Mouse (Mus musculus) lung, postnatal 10 days (tissue): ENCODE data around the gene Pard3.
A peak's percentile ranks its signal among the peaks of the same experiment; 100 is the strongest.

ENCODE experiments used
- DNase-seq: peaks from one replicate; pipeline ENCODE4 v3.0.0; 2021

The Pard3 gene

DNA sequence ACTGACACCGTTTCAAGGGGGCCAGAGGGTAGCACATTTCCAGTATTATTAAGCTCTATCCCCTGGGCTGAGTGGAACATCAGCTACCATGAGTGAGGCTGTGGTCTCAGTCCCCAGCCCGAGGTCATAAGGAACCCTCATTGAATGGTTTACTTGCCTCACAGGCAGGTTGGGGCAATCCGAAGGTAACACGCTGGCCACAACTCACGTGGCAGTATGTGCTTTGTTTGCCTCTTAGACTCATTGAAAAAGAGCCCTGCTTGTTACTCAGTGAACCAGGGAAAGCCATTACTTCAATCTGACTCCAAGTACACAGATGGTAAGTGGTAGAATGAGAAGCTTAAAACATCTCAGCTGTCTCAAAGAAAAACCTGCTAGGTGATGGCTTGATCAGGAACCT lies 236.8 kb downstream of the Pard3 start:
- no peak for DNase-seq

DNA sequence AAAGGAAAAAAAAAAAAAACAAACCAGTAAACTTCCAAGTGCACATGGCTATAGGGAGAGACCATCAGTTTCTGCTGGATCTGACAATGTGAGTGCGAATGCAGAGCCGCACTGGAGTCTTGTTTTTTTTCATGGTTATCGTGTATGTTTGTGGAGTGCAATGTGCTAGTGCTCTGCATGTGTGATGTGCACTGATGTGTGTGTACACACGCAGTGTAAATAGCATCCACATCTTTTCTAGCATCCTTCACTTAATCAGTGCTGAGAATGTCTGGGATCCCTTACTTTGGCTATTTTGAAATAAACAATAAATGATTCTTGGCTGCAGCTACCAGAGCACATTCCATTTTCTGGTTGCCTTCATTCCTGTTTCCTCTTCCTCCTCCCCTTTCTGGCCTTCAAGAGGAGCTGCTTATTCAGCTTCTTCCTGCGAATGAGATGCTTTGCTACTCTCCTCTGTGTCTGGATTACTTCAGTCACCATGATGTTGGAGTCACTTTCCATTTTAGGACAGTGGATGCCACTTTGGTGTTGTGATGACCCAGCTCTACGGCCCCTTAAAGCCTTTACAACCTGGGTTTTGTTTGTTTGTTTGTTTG lies 239.3 kb downstream of the Pard3 start:
- DNase-seq = peak; percentile 27

DNA sequence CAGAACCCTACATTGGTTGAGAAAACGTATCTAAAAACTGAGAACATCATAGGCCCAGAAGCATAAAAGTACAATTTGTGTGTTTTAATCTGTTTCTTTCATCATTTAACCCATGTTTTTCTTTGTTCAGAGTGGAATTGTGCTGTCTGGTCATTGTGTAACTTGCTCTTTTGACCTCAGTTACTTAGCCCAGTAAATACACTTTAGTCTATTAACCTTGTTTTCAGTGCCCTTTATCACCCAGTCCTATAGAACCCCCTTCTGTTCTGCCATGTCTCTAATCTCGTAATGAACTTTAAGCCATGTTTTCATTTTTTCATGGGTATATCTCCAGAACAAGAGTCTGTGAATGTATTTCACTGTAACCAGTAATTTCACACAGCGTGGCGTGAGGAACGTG lies 243.3 kb downstream of the Pard3 start:
- no peak for DNase-seq

GRCm38 (mm10) chr8:127309363-127309762 lies 245.7 kb downstream of the Pard3 start:
- DNase-seq = no peak

- no peak for DNase-seq
Observed at GRCm38 (mm10) chr8:127315811-127316210, 252.1 kb downstream of the Pard3 start.

- DNase-seq = no peak
Observed at GRCm38 (mm10) chr8:127317914-127318313, 254.2 kb downstream of the Pard3 start.

DNA sequence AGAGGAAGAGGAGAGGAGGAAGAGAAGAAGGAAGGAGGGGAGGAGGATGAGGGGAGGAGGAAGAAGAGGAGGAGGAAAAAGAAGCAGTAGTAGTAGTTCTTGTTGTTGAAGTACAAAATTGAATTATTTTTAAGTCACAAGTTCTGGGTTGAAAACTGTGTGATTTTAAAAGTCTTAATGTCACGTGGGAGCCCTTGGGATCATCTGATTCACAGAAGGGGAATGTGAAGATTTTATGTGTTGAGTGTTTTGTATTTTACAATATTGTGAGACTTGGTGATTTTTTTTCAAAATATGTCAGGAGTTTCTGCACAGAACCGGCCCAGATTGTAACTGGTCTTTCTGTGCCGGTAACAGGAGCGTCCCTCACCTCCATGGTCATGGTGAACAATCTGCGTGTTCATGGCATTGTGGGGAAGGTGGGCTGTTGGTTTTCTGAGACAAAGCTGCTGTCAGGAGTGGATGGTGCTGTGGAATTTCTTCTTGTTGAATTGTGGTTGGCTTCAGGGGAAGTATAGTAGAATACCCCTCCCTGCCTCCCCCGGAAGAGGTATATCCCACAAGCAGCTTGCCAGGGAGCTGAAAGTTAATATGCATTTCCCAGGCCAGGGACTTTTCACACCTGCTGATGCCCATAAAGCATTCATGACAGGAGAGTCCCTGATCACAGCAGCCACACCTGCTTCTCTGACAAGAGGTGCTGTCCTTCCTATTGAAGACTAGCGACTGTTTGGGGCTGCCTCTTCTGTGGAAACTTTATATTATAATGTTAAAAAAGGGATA lies 254.9 kb downstream of the Pard3 start:
- DNase-seq = no peak

DNA sequence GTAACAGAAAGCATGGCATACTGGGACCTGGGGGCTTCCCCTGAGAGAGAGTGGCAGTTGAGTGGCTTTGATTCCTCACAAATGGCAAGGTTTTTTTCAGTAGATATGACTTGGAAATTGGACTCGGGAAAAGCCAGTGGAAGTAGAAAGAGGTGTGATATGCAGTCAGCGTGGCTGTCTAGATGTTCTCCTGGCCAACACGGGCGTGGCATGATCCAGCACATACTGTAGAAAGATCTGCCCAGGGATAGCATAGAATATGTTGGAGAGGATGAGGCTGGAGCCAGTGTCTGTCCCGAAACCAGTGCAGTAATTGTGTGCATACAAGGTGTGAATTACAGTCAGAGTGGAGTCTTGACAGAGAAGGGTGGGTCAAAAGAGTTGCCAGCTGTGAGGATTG lies 257.2 kb downstream of the Pard3 start:
- DNase-seq = no peak

DNA sequence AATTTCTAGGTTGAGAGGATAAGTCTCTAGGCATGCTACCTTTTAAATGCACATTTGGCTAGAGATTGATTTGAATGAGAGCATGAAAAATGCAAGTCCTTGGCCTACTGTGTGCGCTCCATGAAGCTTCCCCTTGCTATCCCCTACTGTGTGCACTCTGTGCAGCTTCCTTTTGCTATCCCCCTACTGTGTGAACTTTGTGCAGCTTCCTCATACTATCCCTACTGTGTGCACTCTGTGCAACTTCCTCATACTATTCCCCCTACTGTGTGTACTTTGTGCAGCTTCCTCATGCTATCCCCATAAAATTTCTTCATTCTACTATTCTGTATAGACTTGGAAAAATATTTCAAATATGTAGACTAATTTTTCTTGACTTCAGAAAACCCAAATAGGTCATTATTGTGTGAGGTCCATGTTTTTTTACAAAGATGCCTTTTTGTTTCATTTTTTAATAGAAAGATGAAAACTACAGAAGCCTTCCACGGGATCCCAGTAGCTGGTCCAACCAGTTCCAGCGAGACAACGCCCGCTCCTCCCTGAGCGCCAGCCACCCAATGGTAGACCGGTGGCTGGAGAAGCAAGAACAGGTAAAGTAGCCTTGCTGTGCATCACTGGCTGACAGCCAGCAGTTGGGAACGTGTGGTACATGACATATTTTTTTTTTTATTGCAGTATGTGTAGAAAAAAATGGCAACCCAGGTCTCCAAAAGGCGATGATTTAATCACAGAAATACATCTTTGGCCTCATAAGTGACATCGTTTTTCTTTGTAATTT lies 260.1 kb downstream of the Pard3 start:
- no peak for DNase-seq

- peak; percentile 15 for DNase-seq
Observed at GRCm38 (mm10) chr8:127324836-127325570, 261.3 kb downstream of the Pard3 start.

DNA sequence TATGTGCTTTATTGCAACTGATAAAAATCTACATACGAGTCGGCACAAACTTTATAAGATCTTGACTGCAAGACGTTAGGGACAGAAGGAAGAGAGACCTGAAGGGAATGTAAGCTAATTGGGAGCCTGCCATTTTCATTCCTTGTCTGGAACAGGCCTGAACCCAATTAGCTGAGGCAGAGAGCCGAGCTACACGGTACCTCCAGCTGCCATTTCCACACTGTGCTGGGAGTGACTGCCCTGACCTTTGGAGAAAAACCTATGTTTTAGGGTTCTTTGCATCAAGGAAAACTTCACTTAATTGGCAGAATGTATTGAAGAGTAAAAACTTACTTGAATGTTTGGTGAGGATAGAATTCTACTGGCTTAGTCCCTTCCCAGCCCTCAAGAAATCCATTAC lies 262.1 kb downstream of the Pard3 start:
- DNase-seq = no peak

DNA sequence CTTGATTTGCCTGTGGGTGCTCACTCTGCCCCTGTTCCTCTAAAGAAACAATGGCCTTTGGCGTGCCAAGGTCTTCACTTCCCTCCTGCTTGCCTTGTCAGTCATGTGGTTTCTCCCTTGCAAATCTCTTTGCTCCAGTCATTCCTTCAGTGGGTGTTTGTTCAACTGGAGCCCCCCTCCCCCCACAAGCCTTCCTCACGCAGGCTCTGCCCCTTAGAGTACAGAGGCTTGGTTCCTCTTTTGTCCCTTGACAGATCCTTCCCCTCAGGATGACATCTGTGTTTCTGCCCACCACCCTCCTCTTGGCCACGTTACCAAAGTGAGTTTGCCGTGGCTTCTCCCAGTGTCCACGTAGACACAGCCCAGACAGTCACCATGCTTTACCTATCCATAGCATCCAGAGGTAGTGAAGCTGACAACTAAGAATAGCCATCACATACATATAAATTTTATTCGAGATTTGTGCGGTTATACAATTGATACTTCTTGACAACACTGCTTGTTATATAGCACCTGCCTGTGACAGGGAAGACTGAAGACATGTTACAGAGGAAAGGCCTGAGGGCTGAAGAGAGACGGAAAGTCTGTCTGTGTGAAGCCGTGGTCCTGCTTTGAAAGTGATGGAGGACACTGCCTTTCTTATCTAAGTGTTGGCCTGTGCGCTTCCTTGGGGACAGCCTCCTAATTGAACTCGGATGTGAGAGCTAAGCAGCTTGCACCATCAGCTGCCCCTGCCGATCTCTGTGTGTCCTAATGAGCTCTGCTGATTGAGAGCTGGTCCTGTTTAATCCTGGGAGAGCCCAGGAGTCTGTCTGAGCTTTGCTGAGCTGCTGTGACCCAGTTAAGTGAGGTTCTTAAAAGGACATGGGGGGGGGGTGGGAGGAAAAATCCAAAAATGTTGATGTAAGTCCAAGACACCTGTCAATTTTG lies 266.8 kb downstream of the Pard3 start:
- DNase-seq = peak; percentile 19

DNA sequence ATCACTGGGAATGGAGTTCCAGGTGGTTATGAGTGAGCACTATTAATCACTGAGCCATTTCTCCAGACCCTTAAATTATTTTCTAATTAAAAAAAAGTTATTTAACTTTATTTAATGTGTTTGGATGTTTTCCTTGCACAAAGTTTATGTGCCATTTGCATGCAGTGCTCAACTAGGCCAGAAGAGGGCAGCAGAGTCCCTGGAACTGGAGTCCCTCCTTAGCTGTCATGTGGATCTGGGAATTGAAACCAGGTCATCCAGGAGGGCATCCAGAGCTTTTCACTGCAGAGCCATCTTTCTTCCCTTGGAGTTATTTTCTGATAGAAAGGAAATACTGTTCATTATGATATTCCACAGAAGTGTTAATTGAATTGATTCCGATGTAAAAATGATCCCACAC lies 268.1 kb downstream of the Pard3 start:
- peak; percentile 60 for DNase-seq

DNA sequence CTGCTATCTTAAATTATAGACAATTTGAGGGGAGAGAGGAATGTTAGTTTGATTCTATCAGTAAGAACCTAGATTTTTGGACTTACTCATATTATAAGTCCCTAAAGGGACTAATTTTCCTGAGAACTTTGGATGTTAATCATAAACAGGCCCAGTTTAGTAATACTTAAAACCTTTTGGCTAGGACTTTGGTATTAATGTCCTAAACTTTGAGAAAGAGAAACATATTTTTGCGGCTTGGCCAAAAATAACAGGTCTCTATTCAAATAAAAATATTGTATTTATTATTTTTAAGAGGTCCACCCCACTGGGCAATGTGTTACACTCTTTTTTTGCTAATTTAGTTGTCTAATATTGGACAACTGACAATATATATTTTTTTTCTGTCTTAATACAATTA lies 271.5 kb downstream of the Pard3 start:
- no peak for DNase-seq

GRCm38 (mm10) chr8:127338183-127338582 lies 274.5 kb downstream of the Pard3 start:
- DNase-seq = no peak

GRCm38 (mm10) chr8:127341046-127341445 lies 277.4 kb downstream of the Pard3 start:
- no peak for DNase-seq

GRCm38 (mm10) chr8:127343115-127343514 lies 279.4 kb downstream of the Pard3 start:
- no peak for DNase-seq

DNA sequence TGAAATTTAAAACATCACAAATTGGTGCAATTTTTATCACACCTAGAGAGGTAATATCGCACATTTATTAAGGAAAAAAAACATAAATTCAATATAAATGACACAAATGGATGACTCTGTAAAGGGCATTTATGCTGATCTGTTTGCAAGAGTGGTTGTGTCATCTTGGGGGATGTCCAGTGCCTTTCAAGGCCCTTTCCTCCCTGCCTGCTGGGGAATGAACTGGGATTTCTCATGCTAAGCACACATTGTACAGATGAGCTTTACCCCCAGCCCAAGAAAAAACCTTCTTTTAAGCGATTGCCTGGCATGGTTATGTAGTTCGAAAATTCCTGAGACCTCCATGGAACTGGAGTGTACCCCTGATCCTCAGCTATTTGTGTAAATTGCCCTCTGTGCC lies 280.7 kb downstream of the Pard3 start:
- no peak for DNase-seq

DNA sequence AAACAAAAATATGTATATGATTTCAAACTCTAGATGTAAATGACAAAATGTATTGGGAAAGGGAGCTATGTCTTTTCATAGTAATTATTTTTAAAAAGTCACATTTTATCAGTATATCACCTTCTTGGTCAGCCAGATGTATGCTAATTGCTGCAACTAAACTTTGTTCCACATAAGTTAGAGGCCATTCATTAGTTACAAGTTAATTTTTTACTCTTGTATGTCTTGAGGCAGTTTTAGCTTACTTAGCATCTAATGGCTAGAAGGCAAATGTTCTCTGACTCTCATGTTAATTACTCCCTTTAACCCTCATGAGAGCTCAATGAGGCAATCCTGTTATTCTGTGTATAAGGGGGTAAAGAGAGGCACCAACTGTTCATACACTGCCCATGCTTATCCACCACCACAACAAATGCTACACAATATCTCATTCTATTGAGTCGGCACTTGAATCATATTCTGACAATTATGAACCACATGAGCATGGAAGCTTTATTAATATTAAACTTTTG lies 282.3 kb downstream of the Pard3 start:
- no peak for DNase-seq

- no peak for DNase-seq
Observed at GRCm38 (mm10) chr8:127347890-127348495, 284.3 kb downstream of the Pard3 start.

- DNase-seq = no peak
Observed at GRCm38 (mm10) chr8:127361796-127362195, 298.1 kb downstream of the Pard3 start.
